Mouse (Mus musculus) left cerebral cortex, postnatal 4 days (tissue): Measurements from ENCODE around the gene Wap. TPM values are rescaled to one million over a fixed set of nuclear protein-coding genes. Genes with fewer than 3 reads are reported as not detected.
A peak's percentile ranks its signal among the peaks of the same experiment; 100 is the strongest.

Experiments used
- DNase-seq: peaks from one replicate; pipeline ENCODE4 v3.0.0-alpha.2; 2022
- intact Hi-C: fragments of 180-260 bp; cut with DNase I; formaldehyde crosslinking; loops from one replicate; pipeline ENCODE4 v1.15.1; 2025
- total RNA-seq, 2 experiments: library from RNA; stranded (reverse); gene quantifications; 2 replicates each; pipeline ENCODE4 v1.2.3; 2021

Wap gene
- total RNA-seq, 2 experiments from 2014 or later, result not detected

DNA sequence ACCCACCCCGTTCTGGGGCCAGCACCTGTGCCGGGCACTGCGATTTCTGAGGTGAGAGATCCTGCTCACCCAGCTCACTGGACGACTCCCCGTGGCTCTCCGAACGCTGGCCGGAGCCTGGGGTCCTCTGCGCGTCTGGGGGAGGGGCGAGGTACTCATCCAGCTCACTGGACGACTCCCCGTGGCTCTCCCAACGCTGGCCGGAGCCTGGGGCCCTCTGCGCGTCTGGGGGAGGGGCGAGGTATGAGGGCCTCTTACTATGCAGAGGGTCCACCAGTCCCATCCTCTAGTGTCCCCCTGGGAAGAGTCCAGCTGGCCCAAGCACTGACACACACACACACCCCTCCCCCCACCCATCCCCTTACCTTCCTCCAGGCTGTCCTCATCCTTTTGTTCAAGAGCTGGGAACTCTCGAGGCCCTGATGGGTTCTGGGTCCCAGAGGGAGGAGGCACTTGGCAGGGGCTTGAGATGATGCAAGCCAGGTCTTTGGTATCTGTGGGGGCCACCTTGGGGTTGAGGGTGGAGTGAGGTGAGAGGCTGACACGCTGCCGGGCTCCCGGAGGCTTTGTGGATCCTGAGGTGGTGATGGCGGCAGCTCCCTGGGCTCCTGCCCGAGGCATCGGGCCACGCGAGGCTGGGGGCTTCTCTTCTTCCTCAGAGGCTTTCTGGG lies 39.3 kb downstream of the Wap start:
- peak; percentile 37 for DNase-seq
- intact Hi-C loops, result no loop called here

DNA sequence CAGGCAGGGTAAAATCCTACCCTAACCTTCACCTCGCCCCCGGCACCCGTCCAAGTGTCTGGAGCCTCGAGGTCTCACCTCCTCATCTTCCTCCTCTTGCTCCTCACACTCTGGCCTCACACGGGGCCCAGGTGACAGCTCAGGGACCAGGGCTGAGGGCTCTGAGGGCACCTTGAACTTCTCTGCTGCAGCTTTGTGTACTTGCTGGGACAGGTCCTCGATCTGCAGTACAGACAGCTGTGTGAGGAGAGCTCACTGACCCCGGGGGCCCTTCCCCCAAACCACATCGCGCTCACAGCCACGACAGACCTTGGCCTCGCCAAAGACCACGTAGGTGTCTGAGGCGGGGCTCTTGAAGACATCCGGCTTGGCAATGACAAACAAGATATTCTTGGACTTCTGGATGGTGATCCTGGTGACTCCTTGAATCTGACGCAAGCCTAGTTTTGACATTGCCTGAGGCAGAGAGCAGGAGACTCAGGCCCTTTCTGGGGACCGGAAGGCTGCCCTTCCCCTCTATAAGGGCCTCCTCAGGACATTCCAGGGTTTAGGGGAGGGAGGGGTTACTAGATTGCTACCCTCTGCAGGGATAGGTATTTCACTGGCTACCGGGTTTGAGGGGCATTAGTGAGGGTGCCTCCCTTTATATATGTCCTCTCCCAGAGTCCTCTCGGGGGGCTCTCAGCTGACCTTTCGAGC lies 40.1 kb downstream of the Wap start:
- intact Hi-C loops, result no loop called here
- no peak for DNase-seq

DNA sequence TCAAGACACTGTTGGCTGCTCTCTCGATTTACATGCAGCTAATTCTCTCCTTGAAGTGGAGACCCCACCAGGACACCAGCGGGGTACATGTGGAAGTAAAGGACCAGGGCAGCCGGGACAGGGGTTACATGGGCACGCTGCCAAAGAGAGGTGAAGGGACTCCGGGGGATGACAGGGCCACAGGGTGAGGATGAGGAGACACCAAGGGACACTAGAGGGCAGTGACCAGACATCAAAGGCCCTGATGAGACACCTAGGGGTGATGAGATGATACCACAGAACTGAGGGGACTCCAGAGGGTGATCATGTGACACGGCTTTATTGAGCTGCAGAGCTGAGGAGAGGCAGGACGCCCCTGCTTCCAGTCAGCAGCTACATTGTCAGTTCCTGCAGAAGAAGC lies 40.9 kb downstream of the Wap start:
- intact Hi-C loops, result no loop called here
- DNase-seq, result peak; percentile 31

DNA sequence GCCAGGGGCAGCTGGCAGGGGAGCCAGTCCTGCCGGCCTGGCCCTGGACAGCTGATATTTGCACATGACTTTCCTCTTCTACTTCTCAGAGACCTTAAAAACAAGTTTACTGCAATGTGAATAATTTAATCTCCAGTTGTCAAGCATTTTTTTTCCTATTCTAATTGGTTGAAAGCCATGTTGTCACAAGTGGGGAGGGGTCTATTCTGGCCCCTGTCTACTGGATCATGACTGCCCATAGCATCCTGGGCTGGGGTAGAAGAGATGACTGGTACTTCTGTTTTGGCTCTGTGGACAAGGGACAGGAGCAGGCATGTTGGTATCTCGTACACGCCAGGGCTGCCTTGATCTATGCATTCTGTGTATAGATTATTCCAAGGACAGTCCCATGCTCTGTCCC lies 41.8 kb downstream of the Wap start:
- no peak for DNase-seq
- intact Hi-C loops, result no loop called here

DNA sequence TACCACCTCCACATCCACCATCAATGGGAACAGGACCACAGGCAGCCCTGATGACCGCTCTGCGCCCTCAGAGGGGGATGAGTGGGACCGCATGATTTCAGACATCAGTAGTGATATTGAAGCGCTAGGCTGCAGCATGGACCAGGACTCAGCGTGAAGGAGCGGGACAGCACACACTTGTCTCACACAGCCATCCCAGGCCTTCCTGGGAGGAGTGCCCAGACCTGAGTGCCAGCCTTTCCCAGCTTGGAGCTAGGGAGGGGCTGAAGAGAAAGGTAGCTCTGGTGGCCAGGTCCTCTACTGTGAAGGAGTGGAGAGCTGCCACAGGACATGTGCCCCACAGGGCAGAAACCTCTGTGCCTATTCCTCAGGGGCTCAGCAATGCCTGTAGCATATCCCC lies 42.2 kb downstream of the Wap start:
- intact Hi-C loops, result no loop called here
- no peak for DNase-seq

DNA sequence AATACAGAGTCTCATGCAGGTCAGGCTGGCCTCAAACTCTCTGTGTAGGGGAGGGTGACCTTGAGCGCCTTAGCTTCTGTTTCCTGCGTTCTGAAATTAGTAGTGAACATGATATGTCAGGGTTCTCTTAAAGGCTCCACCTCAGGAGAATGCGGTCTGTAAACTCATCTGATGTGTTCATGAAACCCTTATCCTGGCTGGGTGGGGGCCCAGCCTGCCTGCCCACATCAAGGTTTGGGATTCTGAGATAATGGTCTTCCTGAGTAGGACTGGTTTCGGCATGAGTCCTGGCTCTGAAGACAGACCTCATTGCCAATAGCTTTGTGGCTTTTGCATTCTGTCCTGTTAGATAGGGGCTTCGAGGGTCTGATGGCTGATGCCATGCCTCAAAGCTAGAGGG lies 43.1 kb downstream of the Wap start:
- no peak for DNase-seq
- intact Hi-C loops, result no loop called here

DNA sequence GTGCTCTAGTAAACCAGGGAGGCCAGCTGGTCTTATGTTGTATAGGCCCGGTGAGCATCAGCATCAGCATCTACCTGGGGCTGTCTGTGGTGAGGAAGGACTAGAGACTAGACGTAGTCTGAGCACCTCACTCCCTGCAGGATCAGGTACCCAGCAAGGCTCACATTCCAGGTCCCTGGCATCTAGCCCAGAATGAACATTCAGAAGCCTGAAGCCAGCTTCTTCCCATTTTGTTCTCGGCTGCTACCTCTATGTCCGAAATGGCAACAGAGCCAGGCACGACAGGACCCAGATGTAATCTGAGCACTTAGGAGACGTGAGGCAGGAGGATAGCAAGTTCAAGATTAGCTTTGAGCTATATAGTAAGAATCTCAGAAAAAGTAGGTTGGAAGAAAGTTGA lies 43.6 kb downstream of the Wap start:
- DNase-seq, result no peak
- intact Hi-C loops, result no loop called here

DNA sequence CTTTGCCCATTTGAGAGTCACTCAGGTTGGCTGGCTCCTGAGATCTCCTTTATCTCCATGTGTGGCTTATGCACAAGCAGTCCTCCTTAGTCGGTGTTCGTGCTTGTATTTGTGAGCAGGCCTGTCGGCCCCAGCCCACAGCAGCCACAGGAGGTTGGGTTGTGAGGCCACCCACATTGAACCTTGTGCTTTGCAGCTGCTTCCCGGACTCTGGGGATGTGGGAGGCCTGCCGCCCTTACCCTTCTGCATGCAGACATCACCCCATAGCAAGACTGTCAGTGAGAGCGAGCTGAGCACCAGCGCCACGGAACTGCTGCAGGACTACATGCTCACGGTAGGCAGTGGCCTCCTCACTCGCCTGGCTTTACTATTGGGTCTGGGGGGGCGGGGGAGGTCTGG lies 45.0 kb downstream of the Wap start:
- peak; percentile 53 for DNase-seq
- intact Hi-C loops, result no loop called here

DNA sequence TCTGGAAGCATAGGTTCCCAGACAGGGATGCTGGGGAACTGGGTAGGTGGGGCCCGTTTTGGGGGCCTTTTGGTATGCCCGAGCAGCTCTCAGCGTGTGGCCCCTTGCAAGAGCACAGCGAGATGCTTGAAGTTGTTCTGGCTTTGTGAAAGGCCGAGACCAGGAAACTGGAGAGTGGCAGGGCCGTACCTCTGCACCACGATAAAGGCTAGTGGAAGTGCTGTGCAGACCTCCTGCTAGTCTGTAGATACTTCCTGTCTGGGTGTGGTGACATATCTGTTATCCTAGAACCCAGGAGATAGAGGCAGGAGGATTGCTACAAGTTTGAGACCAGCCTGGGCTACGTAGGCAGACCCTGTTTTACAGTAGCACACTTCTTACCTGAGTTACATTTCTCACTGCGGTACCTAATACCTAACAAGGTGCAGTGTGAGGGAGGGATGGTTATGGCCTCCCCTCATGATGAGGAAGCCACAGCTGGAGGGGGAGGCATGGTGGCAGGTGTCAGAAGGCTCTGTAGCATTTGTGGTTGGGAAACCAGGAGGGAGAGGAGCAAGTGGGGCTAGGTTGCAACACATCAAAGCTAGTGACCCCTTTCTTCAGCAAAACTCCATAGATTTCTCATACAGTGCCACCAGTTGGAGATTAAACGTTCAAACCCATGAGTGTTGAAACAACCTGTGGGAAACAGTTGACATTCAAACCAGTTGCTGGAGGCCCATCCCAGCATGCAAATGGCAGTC lies 47.3 kb downstream of the Wap start:
- no peak for DNase-seq
- intact Hi-C loops, result no loop called here

DNA sequence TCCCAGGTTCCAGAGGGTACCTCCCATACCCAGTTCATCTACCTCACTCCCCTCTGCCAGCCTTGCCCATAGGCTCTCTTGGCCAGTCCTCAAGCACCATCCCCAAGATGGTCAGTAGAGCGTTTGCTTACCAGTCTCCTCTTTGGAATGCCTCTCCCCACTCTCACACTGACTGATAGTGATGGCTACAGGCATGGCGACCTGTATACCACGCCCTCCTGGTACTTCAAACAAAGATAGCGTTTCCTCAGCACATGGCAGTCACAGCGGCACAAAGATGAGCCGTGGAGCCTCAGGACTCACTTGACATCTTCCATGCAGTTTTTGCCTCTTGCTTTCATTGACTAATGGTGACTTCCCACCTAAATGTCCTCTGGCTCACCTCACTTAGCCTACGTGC lies 48.6 kb downstream of the Wap start:
- no peak for DNase-seq
- intact Hi-C loops, result no loop called here

DNA sequence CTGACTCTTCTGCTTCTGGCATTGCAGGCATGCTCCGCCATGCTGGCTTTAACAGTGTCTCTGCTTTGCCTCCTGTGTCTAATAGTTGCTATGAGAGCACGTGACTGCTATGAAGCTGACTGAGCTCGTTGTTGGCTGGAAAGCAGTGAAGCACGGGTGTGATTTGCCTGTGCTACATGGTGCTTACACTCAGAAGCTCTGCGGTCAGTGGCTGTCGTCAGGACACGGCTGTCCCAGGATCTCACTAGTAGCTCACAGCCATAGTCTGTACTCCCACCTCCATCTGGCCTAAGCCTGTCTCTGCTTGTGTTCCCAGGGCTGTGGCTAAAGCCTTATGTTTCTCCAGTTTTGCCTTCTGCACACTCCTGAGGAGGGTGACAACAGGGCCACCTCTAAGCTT lies 50.1 kb downstream of the Wap start:
- intact Hi-C loops, result no loop called here
- DNase-seq, result no peak

DNA sequence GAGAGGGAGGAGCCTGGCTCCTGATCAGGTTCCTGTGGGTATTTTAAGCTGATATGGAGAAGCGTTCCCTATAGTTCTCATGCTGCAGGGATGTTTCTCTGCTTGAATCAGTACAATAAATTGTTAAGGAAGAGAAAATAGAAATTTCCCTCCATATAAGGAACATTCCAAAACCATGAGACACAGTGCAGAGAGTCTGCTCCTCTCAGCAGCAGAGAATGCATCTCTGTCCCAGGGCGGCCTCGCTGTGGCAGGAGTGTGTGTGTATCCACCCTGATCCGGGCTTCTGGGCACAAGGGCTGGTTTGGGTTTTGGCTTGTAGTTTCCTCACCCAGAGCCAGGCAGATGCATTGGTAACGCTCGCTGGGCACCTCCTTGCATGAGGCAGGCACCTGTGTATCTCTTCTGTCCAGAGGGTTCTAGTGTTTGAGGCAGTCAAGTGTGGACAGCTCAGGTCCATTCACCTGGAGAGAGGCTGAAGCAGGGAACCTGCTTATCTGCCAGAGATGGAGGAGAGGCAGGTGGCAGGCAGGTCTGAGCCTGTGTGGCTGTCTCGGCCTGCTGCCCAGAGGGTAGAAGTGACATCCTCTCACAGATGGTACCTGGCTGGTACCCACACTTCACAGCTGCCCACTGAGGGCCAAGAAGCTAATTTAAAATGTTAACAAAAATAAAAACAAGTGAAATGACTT lies 51.0 kb downstream of the Wap start:
- peak; percentile 41 for DNase-seq
- intact Hi-C loops, result no loop called here

DNA sequence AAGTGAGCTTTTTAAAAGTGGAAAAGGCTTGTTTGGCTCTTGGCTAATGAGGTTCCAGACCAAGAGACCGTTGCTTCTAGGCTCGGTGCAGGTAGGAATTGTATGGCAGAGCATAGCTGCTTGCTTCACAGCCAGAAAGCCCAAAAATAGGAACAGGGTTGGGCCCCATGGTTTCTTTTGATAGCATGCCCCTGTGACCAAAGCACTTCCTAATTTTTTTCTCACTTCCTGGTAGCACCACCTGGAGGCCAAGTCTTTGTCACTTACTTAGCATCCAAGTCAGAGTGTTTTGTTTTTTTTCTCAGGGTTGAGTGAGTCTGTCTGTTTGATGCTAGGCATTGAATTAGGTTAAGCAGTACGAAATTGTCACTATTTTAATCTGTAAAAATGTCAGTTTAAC lies 51.8 kb downstream of the Wap start:
- no peak for DNase-seq
- intact Hi-C loops, result no loop called here

DNA sequence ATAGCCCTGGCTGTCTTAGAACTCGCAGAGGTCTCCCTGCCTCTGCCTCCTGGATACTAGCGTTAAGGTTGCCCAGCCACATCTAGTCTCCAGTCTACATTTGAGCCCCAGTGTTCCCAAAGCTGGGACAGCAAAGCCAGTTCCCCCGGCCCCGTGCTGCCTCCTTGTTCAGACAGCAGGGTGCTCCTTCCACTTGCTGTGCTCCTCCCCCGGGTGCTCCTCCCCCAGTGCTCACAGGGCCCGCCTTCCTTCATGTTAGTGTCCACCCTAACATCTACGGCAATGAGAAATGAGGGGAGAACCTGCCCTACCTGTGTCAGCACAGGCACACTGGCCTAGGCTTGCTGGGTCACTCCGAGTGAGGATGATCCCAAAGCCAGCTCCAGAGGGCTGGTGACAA lies 52.7 kb downstream of the Wap start:
- intact Hi-C loops, result no loop called here
- no peak for DNase-seq

Other genes with a start within 250 kb of the Wap start
- gene Zmiz2, start 249.6 kb downstream of the Wap start, total RNA-seq, result 100 to 1,000 TPM; 233 to 249 TPM
- gene Ppia, start 223.2 kb downstream of the Wap start, total RNA-seq, result 1,000 to 10,000 TPM; 2,159 to 2,195 TPM
- gene H2afv, start 194.2 kb downstream of the Wap start, total RNA-seq, result 10 to 100 TPM; 35.4 to 44.5 TPM
- gene Purb, start 162.7 kb downstream of the Wap start, total RNA-seq, result 10 to 100 TPM; 88.1 to 89.5 TPM
- under 1 TPM; 0.46 to 0.74 TPM for gene Myo1g, start 117.7 kb downstream of the Wap start, total RNA-seq
- 10 to 100 TPM; 55.6 to 58.9 TPM for gene Ccm2, start 91.8 kb downstream of the Wap start, total RNA-seq
- 10 to 100 TPM; 94.4 to 99.0 TPM for gene Nacad, start 32.6 kb downstream of the Wap start, total RNA-seq
- gene Tbrg4, start 12.6 kb downstream of the Wap start, total RNA-seq, result 10 to 100 TPM; 50.5 to 52.2 TPM
- 10 to 100 TPM; 16.6 to 20.8 TPM for gene Ramp3, start 19.9 kb upstream of the Wap start, total RNA-seq
- not detected for gene Gm11983, start 199.0 kb upstream of the Wap start, total RNA-seq